Mouse (Mus musculus): ENCODE results near the gene Rsph6a. TPM values are rescaled to one million over a fixed set of nuclear protein-coding genes. Genes with fewer than 3 reads are reported as not detected.
A peak's percentile ranks its signal among the peaks of the same experiment; 100 is the strongest.

The Rsph6a gene
- polyA plus RNA-seq, 2 experiments: not detected

DNA sequence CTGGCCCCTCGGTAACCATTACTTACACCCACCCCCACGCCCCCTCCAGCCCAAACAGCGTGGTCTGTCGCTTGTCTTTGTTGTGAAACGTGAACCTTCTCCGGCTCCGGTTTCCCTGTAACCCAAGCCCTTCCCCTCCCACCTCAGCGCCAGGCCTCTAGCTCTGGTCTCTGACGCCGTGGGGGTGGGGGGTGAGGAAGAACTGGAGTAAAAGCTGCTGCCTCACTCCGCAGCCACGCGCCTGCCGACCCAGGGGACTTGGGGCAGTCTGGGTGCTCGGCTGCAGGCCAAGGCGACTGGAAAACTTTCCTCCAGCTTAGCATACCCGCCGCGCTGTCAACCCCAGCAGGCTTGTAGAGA, 41.2 kb downstream of the Rsph6a start:
- no peak for DNase-seq (ENCODE audit: low read depth in 3 of 3, low spot score in 3 of 3)
- Histone ChIP-seq H3K4me3 (ENCODE audit: insufficient read depth in 1 of 2, low read depth in 2 of 2, low read length in 2 of 2) (peak overlapping the region; percentile 64 to 68), H3K9ac (replicated peaks) (no peak overlapping the region), H3K27me3 (ENCODE audit: control insufficient read depth, insufficient read depth, low read length) (peaks cover 43% of the 10 kb centered on the region), H3K27ac (no peak overlapping the region), H3K4me1 (replicated peaks; ENCODE audit: control insufficient read depth in 2 of 2, insufficient read depth in 2 of 2, low read length in 1 of 2) (peaks cover 0 to 13% of the 10 kb centered on the region in 2 experiments; a peak in 3 of 4 replicates), H3K36me3 (replicated peaks; ENCODE audit: control insufficient read depth, insufficient read depth, low read depth) (no peaks in the 10 kb centered on the region), H3K9me3 (ENCODE audit: control insufficient read depth, low read length) (no peaks in the 10 kb centered on the region), H3K4me2 (ENCODE audit: low read depth) (peak overlapping the region; percentile 95)
- WGBS (ENCODE audit: insufficient replicate concordance): 3% methylated on average over 19 of the region's 19 CpGs
- TF ChIP-seq EP300 (IDR thresholded peaks at IDR 0.05; ENCODE audit: low read depth): no peak
- TF ChIP-seq CTCF (IDR thresholded peaks at IDR 0.05; ENCODE audit: low read depth): no peak
- no peak for ATAC-seq (ENCODE audit: insufficient read depth)

DNA sequence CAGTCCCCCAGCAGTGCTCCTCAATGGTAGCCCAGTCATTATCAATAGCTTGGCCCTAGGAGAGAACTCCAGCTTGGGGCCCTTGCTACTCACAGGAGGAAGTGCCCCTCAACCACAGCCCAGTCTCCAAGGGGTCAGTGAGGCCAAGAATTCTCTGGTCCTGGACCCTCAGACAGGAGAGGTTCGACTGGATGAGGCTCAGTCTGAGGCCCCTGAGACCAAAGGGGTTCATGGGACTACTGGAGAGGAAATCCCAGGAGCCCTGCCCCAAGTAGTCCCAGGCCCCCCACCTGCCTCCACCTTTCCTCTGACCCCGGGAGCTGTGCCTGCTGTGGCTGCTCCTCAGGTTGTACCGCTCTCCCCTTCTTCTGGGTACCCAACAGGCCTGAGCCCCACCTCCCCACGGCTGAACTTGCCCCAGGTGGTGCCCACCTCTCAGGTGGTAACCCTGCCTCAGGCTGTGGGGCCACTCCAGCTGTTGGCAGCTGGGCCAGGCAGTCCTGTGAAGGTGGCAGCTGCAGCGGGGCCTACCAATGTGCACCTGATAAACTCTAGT, 42.0 kb downstream of the Rsph6a start:
- H3K4me1 ChIP-seq (replicated peaks; ENCODE audit: control insufficient read depth in 2 of 2, insufficient read depth in 2 of 2, low read length in 1 of 2): peaks cover 0 to 13% of the 10 kb centered on the region in 2 experiments; a peak in 3 of 4 replicates
- peak overlapping the region; percentile 95 for H3K4me2 ChIP-seq (ENCODE audit: low read depth)
- ATAC-seq (ENCODE audit: insufficient read depth) (no peak), DNase-seq (ENCODE audit: low read depth in 3 of 3, low spot score in 3 of 3) (no peak)
- WGBS (ENCODE audit: insufficient replicate concordance): 51% methylated on average over 5 of the region's 5 CpGs
- H3K27ac ChIP-seq: no peak overlapping the region
- no peaks in the 10 kb centered on the region for H3K36me3 ChIP-seq (replicated peaks; ENCODE audit: control insufficient read depth, insufficient read depth, low read depth)
- H3K9me3 ChIP-seq (ENCODE audit: control insufficient read depth, low read length): no peaks in the 10 kb centered on the region
- no peak overlapping the region for H3K4me3 ChIP-seq (ENCODE audit: insufficient read depth in 1 of 2, low read depth in 2 of 2, low read length in 2 of 2)
- H3K9ac ChIP-seq (replicated peaks): no peak overlapping the region
- TF ChIP-seq EP300 (IDR thresholded peaks at IDR 0.05; ENCODE audit: low read depth) (no peak), CTCF (IDR thresholded peaks at IDR 0.05; ENCODE audit: low read depth) (no peak)
- H3K27me3 ChIP-seq (ENCODE audit: control insufficient read depth, insufficient read depth, low read length): peaks cover 38% of the 10 kb centered on the region

DNA sequence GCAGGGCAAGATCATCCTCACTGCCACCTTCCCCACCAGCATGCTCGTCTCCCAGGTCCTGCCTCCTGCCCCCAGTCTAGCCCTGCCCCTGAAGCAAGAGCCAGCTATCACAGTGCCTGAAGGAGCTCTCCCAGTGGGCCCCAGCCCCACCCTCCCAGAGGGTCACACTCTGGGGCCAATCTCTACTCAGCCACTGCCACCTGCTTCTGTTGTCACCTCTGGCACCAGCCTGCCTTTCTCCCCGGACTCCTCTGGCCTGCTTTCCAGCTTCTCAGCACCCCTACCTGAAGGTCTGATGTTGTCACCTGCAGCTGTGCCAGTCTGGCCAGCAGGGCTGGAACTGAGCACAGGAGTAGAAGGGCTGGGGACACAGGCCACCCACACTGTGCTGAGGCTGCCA, 42.7 kb downstream of the Rsph6a start:
- no peak for DNase-seq (ENCODE audit: low read depth in 3 of 3, low spot score in 3 of 3)
- TF ChIP-seq EP300 (IDR thresholded peaks at IDR 0.05; ENCODE audit: low read depth) (no peak), CTCF (IDR thresholded peaks at IDR 0.05; ENCODE audit: low read depth) (no peak)
- H3K9ac ChIP-seq (replicated peaks): no peak overlapping the region
- H3K36me3 ChIP-seq (replicated peaks; ENCODE audit: control insufficient read depth, insufficient read depth, low read depth): no peaks in the 10 kb centered on the region
- no peak overlapping the region for H3K4me3 ChIP-seq (ENCODE audit: insufficient read depth in 1 of 2, low read depth in 2 of 2, low read length in 2 of 2)
- no peak overlapping the region for H3K27ac ChIP-seq
- peaks cover 32% of the 10 kb centered on the region for H3K27me3 ChIP-seq (ENCODE audit: control insufficient read depth, insufficient read depth, low read length)
- ATAC-seq (ENCODE audit: insufficient read depth): no peak
- peaks cover 0 to 13% of the 10 kb centered on the region in 2 experiments; a peak in 3 of 4 replicates for H3K4me1 ChIP-seq (replicated peaks; ENCODE audit: control insufficient read depth in 2 of 2, insufficient read depth in 2 of 2, low read length in 1 of 2)
- H3K9me3 ChIP-seq (ENCODE audit: control insufficient read depth, low read length): no peaks in the 10 kb centered on the region
- no peak overlapping the region for H3K4me2 ChIP-seq (ENCODE audit: low read depth)
- WGBS (ENCODE audit: insufficient replicate concordance): 23% methylated on average over 2 of the region's 2 CpGs

DNA sequence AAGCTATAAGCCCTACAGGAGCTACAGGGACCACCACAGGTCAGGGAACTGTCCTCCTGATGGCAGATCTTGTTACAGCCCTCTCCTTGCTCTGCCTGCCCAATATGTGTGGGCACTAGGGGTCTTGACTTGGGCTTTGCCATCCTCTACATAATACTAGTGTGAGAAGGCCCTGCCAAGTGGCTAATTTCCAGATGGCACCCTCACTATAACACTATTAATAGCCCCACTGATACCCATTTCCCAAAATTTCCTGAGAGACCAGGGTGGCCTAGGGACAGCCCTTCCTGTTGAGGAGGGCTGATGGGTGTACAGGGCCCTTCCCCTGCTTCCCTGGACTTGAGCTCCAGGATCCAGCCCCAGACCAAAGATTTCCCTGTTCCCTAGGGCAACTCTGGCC, 43.4 kb downstream of the Rsph6a start:
- no peak overlapping the region for H3K4me2 ChIP-seq (ENCODE audit: low read depth)
- H3K4me1 ChIP-seq (replicated peaks; ENCODE audit: control insufficient read depth in 2 of 2, insufficient read depth in 2 of 2, low read length in 1 of 2): peaks cover 0 to 11% of the 10 kb centered on the region in 2 experiments; a peak in 3 of 4 replicates
- no peak overlapping the region for H3K4me3 ChIP-seq (ENCODE audit: insufficient read depth in 1 of 2, low read depth in 2 of 2, low read length in 2 of 2)
- peaks cover 26% of the 10 kb centered on the region for H3K27me3 ChIP-seq (ENCODE audit: control insufficient read depth, insufficient read depth, low read length)
- no peaks in the 10 kb centered on the region for H3K36me3 ChIP-seq (replicated peaks; ENCODE audit: control insufficient read depth, insufficient read depth, low read depth)
- H3K9me3 ChIP-seq (ENCODE audit: control insufficient read depth, low read length): no peaks in the 10 kb centered on the region
- no peak for ATAC-seq (ENCODE audit: insufficient read depth)
- DNase-seq (ENCODE audit: low read depth in 3 of 3, low spot score in 3 of 3): no peak
- H3K9ac ChIP-seq (replicated peaks): no peak overlapping the region
- no peak overlapping the region for H3K27ac ChIP-seq
- TF ChIP-seq CTCF (IDR thresholded peaks at IDR 0.05; ENCODE audit: low read depth): no peak
- TF ChIP-seq EP300 (IDR thresholded peaks at IDR 0.05; ENCODE audit: low read depth): no peak

DNA sequence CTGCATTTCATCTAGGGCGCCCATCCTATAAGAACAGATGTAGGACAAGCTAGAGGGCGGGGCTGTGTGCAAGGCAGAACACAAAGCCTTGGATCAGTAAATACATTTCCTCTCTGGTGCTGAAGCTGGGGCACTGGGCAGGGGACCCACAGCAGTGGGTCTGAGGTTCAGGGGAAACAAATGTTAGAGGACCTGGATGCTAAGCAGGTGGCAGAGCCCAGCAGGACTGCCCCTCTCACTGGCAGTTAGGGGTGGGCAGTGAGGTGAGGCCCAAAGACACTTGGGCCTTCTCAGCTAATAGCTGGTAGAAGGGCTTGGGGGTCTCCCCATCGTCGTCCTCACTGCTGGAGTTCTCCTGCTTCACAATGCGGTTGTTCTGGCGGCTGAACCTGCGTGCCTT, 44.3 kb downstream of the Rsph6a start:
- peaks cover 25% of the 10 kb centered on the region for H3K27me3 ChIP-seq (ENCODE audit: control insufficient read depth, insufficient read depth, low read length)
- H3K27ac ChIP-seq: no peak overlapping the region
- DNase-seq (ENCODE audit: low read depth in 3 of 3, low spot score in 3 of 3) (no peak), ATAC-seq (ENCODE audit: insufficient read depth) (no peak)
- peaks cover 0 to 8% of the 10 kb centered on the region in 2 experiments; a peak in 1 of 4 replicates for H3K4me1 ChIP-seq (replicated peaks; ENCODE audit: control insufficient read depth in 2 of 2, insufficient read depth in 2 of 2, low read length in 1 of 2)
- H3K4me2 ChIP-seq (ENCODE audit: low read depth): no peak overlapping the region
- no peaks in the 10 kb centered on the region for H3K9me3 ChIP-seq (ENCODE audit: control insufficient read depth, low read length)
- no peaks in the 10 kb centered on the region for H3K36me3 ChIP-seq (replicated peaks; ENCODE audit: control insufficient read depth, insufficient read depth, low read depth)
- no peak overlapping the region for H3K9ac ChIP-seq (replicated peaks)
- H3K4me3 ChIP-seq (ENCODE audit: insufficient read depth in 1 of 2, low read depth in 2 of 2, low read length in 2 of 2): no peak overlapping the region
- TF ChIP-seq CTCF (IDR thresholded peaks at IDR 0.05; ENCODE audit: low read depth) (no peak), EP300 (IDR thresholded peaks at IDR 0.05; ENCODE audit: low read depth) (no peak)
- WGBS (ENCODE audit: insufficient replicate concordance): 64% methylated on average over 7 of the region's 7 CpGs
